Mouse (Mus musculus): ENCODE measurements around the gene Smpd3. TPM values are rescaled to one million over a fixed set of nuclear protein-coding genes. Genes with fewer than 3 reads are reported as not detected.

Smpd3 gene
- polyA plus RNA-seq, 1 experiment from 2014 or later: 46.7 TPM

- no peak for DNase-seq (ENCODE audit: low spot score)
- Histone ChIP-seq H3K4me2 (replicated peaks) (no peak overlapping the region), H3K27ac (no peak overlapping the region)
Observed at GRCm38 (mm10) chr8:106305301-106305700, 32.5 kb downstream of the Smpd3 start.

GRCm38 (mm10) chr8:106304321-106304720 lies 33.5 kb downstream of the Smpd3 start:
- ATAC-seq (ENCODE audit: low FRiP score) (no peak), DNase-seq (ENCODE audit: low spot score) (no peak)
- no peak overlapping the region for H3K4me3 ChIP-seq (replicated peaks; ENCODE audit: low read length)
- H3K36me3 ChIP-seq (replicated peaks; ENCODE audit: control insufficient read depth, insufficient read depth): no peaks in the 10 kb centered on the region
- H3K4me1 ChIP-seq (replicated peaks; ENCODE audit: control insufficient read depth, insufficient read depth, low read length): peaks cover 22% of the 10 kb centered on the region
- H3K9me3 ChIP-seq (ENCODE audit: control insufficient read depth, low read length): no peaks in the 10 kb centered on the region
- 87% methylated on average over 6 of the region's 6 CpGs for WGBS
- H3K27ac ChIP-seq: no peak overlapping the region
- no peaks in the 10 kb centered on the region for H3K27me3 ChIP-seq (ENCODE audit: control insufficient read depth, insufficient read depth, low read length)
- no peak overlapping the region for H3K9ac ChIP-seq
- no peak overlapping the region for H3K4me2 ChIP-seq (replicated peaks)

More at GRCm38 (mm10) chr8:106305301-106305700, 32.5 kb downstream of the Smpd3 start:
- Histone ChIP-seq H3K4me3 (replicated peaks; ENCODE audit: low read length) (no peak overlapping the region), H3K36me3 (replicated peaks; ENCODE audit: control insufficient read depth, insufficient read depth) (no peaks in the 10 kb centered on the region), H3K4me1 (replicated peaks; ENCODE audit: control insufficient read depth, insufficient read depth, low read length) (peaks cover 22% of the 10 kb centered on the region), H3K9ac (no peak overlapping the region), H3K27me3 (ENCODE audit: control insufficient read depth, insufficient read depth, low read length) (no peaks in the 10 kb centered on the region), H3K9me3 (ENCODE audit: control insufficient read depth, low read length) (no peaks in the 10 kb centered on the region)
- 95% methylated on average over 3 of the region's 3 CpGs for WGBS
- ATAC-seq (ENCODE audit: low FRiP score): no peak

- H3K4me3 ChIP-seq (replicated peaks; ENCODE audit: low read length): no peak overlapping the region
- no peaks in the 10 kb centered on the region for H3K9me3 ChIP-seq (ENCODE audit: control insufficient read depth, low read length)
- no peaks in the 10 kb centered on the region for H3K27me3 ChIP-seq (ENCODE audit: control insufficient read depth, insufficient read depth, low read length)
- H3K9ac ChIP-seq: 0 out of 2 replicates have a peak overlapping the region, but pooled peaks have one; percentile 20
- no peaks in the 10 kb centered on the region for H3K36me3 ChIP-seq (replicated peaks; ENCODE audit: control insufficient read depth, insufficient read depth)
- ATAC-seq (ENCODE audit: low FRiP score) (peak; percentile 76; the same call in 1 of the 2 replicates), DNase-seq (ENCODE audit: low spot score) (peak; percentile 70)
- H3K4me2 ChIP-seq (replicated peaks): peak overlapping the region; percentile 40
- H3K27ac ChIP-seq: peak overlapping the region; percentile 82
- peaks cover 19% of the 10 kb centered on the region for H3K4me1 ChIP-seq (replicated peaks; ENCODE audit: control insufficient read depth, insufficient read depth, low read length)
- 31% methylated on average over 9 of the region's 9 CpGs for WGBS
Observed at GRCm38 (mm10) chr8:106300739-106301715, 36.8 kb downstream of the Smpd3 start.

GRCm38 (mm10) chr8:106299686-106300085 lies 38.1 kb downstream of the Smpd3 start:
- ATAC-seq (ENCODE audit: low FRiP score) (no peak), DNase-seq (ENCODE audit: low spot score) (no peak)
- no peaks in the 10 kb centered on the region for H3K9me3 ChIP-seq (ENCODE audit: control insufficient read depth, low read length)
- 89% methylated on average over 3 of the region's 3 CpGs for WGBS
- no peaks in the 10 kb centered on the region for H3K27me3 ChIP-seq (ENCODE audit: control insufficient read depth, insufficient read depth, low read length)
- no peak overlapping the region for H3K4me3 ChIP-seq (replicated peaks; ENCODE audit: low read length)
- no peak overlapping the region for H3K4me2 ChIP-seq (replicated peaks)
- H3K27ac ChIP-seq: no peak overlapping the region
- H3K9ac ChIP-seq: no peak overlapping the region
- H3K36me3 ChIP-seq (replicated peaks; ENCODE audit: control insufficient read depth, insufficient read depth): no peaks in the 10 kb centered on the region
- peaks cover 19% of the 10 kb centered on the region for H3K4me1 ChIP-seq (replicated peaks; ENCODE audit: control insufficient read depth, insufficient read depth, low read length)

GRCm38 (mm10) chr8:106298846-106299245 lies 38.9 kb downstream of the Smpd3 start:
- Histone ChIP-seq H3K9me3 (ENCODE audit: control insufficient read depth, low read length) (no peaks in the 10 kb centered on the region), H3K27ac (no peak overlapping the region), H3K27me3 (ENCODE audit: control insufficient read depth, insufficient read depth, low read length) (no peaks in the 10 kb centered on the region), H3K9ac (no peak overlapping the region), H3K4me2 (replicated peaks) (no peak overlapping the region), H3K4me3 (replicated peaks; ENCODE audit: low read length) (no peak overlapping the region), H3K36me3 (replicated peaks; ENCODE audit: control insufficient read depth, insufficient read depth) (no peaks in the 10 kb centered on the region), H3K4me1 (replicated peaks; ENCODE audit: control insufficient read depth, insufficient read depth, low read length) (peaks cover 19% of the 10 kb centered on the region)
- ATAC-seq (ENCODE audit: low FRiP score) (no peak), DNase-seq (ENCODE audit: low spot score) (no peak)
- WGBS: 90% methylated on average over 1 of the region's 1 CpGs

GRCm38 (mm10) chr8:106298261-106298660 lies 39.5 kb downstream of the Smpd3 start:
- no peak overlapping the region for H3K4me3 ChIP-seq (replicated peaks; ENCODE audit: low read length)
- H3K27me3 ChIP-seq (ENCODE audit: control insufficient read depth, insufficient read depth, low read length): no peaks in the 10 kb centered on the region
- DNase-seq (ENCODE audit: low spot score) (no peak), ATAC-seq (ENCODE audit: low FRiP score) (no peak)
- no peak overlapping the region for H3K4me2 ChIP-seq (replicated peaks)
- H3K27ac ChIP-seq: no peak overlapping the region
- H3K4me1 ChIP-seq (replicated peaks; ENCODE audit: control insufficient read depth, insufficient read depth, low read length): peaks cover 19% of the 10 kb centered on the region
- no peak overlapping the region for H3K9ac ChIP-seq
- WGBS: 68% methylated on average over 5 of the region's 5 CpGs
- H3K9me3 ChIP-seq (ENCODE audit: control insufficient read depth, low read length): no peaks in the 10 kb centered on the region
- no peaks in the 10 kb centered on the region for H3K36me3 ChIP-seq (replicated peaks; ENCODE audit: control insufficient read depth, insufficient read depth)

GRCm38 (mm10) chr8:106292484-106293396 lies 45.0 kb downstream of the Smpd3 start:
- 0 out of 2 replicates have a peak, but pooled peaks cover 4% of the 10 kb centered on the region for H3K4me1 ChIP-seq (replicated peaks; ENCODE audit: control insufficient read depth, insufficient read depth, low read length)
- no peaks in the 10 kb centered on the region for H3K27me3 ChIP-seq (ENCODE audit: control insufficient read depth, insufficient read depth, low read length)
- H3K9ac ChIP-seq: no peak overlapping the region
- 67% methylated on average over 20 of the region's 20 CpGs for WGBS
- H3K36me3 ChIP-seq (replicated peaks; ENCODE audit: control insufficient read depth, insufficient read depth): 0 out of 2 replicates have a peak, but pooled peaks cover 5% of the 10 kb centered on the region
- no peak for ATAC-seq (ENCODE audit: low FRiP score)
- H3K4me2 ChIP-seq (replicated peaks): no peak overlapping the region
- no peaks in the 10 kb centered on the region for H3K9me3 ChIP-seq (ENCODE audit: control insufficient read depth, low read length)
- peak overlapping the region; percentile 38; the same call in 1 of the 2 replicates for H3K27ac ChIP-seq
- no peak overlapping the region for H3K4me3 ChIP-seq (replicated peaks; ENCODE audit: low read length)
- DNase-seq (ENCODE audit: low spot score): no peak

GRCm38 (mm10) chr8:106289464-106289863 lies 48.3 kb downstream of the Smpd3 start:
- Histone ChIP-seq H3K4me1 (replicated peaks; ENCODE audit: control insufficient read depth, insufficient read depth, low read length) (0 out of 2 replicates have a peak, but pooled peaks cover 4% of the 10 kb centered on the region), H3K27me3 (ENCODE audit: control insufficient read depth, insufficient read depth, low read length) (no peaks in the 10 kb centered on the region), H3K27ac (no peak overlapping the region), H3K36me3 (replicated peaks; ENCODE audit: control insufficient read depth, insufficient read depth) (peaks cover 8% of the 10 kb centered on the region; the same call in 1 of the 2 replicates), H3K9ac (no peak overlapping the region), H3K4me3 (replicated peaks; ENCODE audit: low read length) (no peak overlapping the region), H3K4me2 (replicated peaks) (no peak overlapping the region), H3K9me3 (ENCODE audit: control insufficient read depth, low read length) (no peaks in the 10 kb centered on the region)
- ATAC-seq (ENCODE audit: low FRiP score) (no peak), DNase-seq (ENCODE audit: low spot score) (no peak)
- WGBS: 65% methylated on average over 7 of the region's 7 CpGs

- Histone ChIP-seq H3K9me3 (ENCODE audit: control insufficient read depth, low read length) (no peaks in the 10 kb centered on the region), H3K27me3 (ENCODE audit: control insufficient read depth, insufficient read depth, low read length) (no peaks in the 10 kb centered on the region), H3K4me2 (replicated peaks) (no peak overlapping the region), H3K4me1 (replicated peaks; ENCODE audit: control insufficient read depth, insufficient read depth, low read length) (0 out of 2 replicates have a peak, but pooled peaks cover 4% of the 10 kb centered on the region), H3K36me3 (replicated peaks; ENCODE audit: control insufficient read depth, insufficient read depth) (peaks cover 12% of the 10 kb centered on the region; the same call in 1 of the 2 replicates), H3K27ac (no peak overlapping the region), H3K9ac (no peak overlapping the region), H3K4me3 (replicated peaks; ENCODE audit: low read length) (no peak overlapping the region)
- no peak for DNase-seq (ENCODE audit: low spot score)
- no peak for ATAC-seq (ENCODE audit: low FRiP score)
- 24% methylated on average over 3 of the region's 3 CpGs for WGBS
Observed at GRCm38 (mm10) chr8:106288732-106289131, 49.1 kb downstream of the Smpd3 start.

Data from hindbrain, embryonic 14.5 days (tissue).